Mouse (Mus musculus) lung, adult 2 months (tissue): Measurements from ENCODE around the gene Slc2a12. TPM values are rescaled to one million over a fixed set of nuclear protein-coding genes. Genes with fewer than 3 reads are reported as not detected.

ENCODE experiments used
- DNase-seq: peaks from one replicate; pipeline ENCODE4 v3.0.0; 2022
- H3K4me1 ChIP-seq: fragments of 200-500 bp; 2 replicates; pipeline ENCODE4 v1.6.1; 2011; ENCODE audit warnings: low read length; ENCODE audit not compliant: control insufficient read depth, insufficient read depth
- H3K4me3 ChIP-seq: fragments of 200-500 bp; replicated peaks from 2 replicates; pipeline ENCODE3; 2011; ENCODE audit warnings: low read depth, mild to moderate bottlenecking, control low read depth, low read length; ENCODE audit errors: extremely low read depth
- CTCF ChIP-seq: fragments of 200-500 bp; IDR thresholded peaks from 2 replicates; pipeline ENCODE4 v1.5.1; 2011; ENCODE audit warnings: mild to moderate bottlenecking, low read length, control low read depth; ENCODE audit not compliant: insufficient read depth
- POLR2A ChIP-seq: fragments of 200-500 bp; IDR thresholded peaks from 2 replicates; pipeline ENCODE4 v1.6.1; 2011; ENCODE audit warnings: low read depth, mild to moderate bottlenecking, control low read depth, low read length, borderline replicate concordance; ENCODE audit errors: extremely low read depth
- WGBS: fragments of 180-500 bp; shearing (Covaris S2); methylation state at CpG from one replicate; pipeline ENCODE4 v1.1.7; 2018; 5-methylcytosine and 5-hydroxymethylcytosine counted together
- polyA plus RNA-seq: library from polyadenylated mRNA; depleted of rRNA; stranded (reverse); fragments of >200 nt; gene quantifications from 2 replicates; pipeline ENCODE4 v1.2.3, GENCODE M21; 2012; rRNA removed

The Slc2a12 gene
- polyA plus RNA-seq: 3.5 and 5.5 TPM in 2 replicates

- TF ChIP-seq POLR2A: 0 out of 2 replicates have a peak, but pooled peaks have one; percentile 20
- no peak for TF ChIP-seq CTCF
- peak; percentile 70 for DNase-seq
- 3% methylated on average over 40 of the region's 40 CpGs for WGBS
- Histone ChIP-seq H3K4me1 (peaks cover 7% of the 10 kb centered on the region), H3K4me3 (peak within 1 kb of the TSS; percentile 99)
These were observed at the start of gene Slc2a12 for GRCm38 (mm10) chr10:22644853-22645491. Gene Slc2a12, plus strand, starts transcription at chr10:22645011.

GRCm38 (mm10) chr10:22598908-22599480 lies 45.8 kb upstream of the Slc2a12 start:
- Histone ChIP-seq H3K4me1 (no peaks in the 10 kb centered on the region), H3K4me3 (no peak overlapping the region)
- 79% methylated on average over 8 of the region's 8 CpGs for WGBS
- TF ChIP-seq POLR2A: no peak
- TF ChIP-seq CTCF: no peak
- DNase-seq: no peak

- TF ChIP-seq CTCF (no peak), POLR2A (no peak)
- Histone ChIP-seq H3K4me3 (no peak overlapping the region), H3K4me1 (no peaks in the 10 kb centered on the region)
- WGBS: 86% methylated on average over 6 of the region's 6 CpGs
- no peak for DNase-seq
These were observed 43.8 kb upstream of the Slc2a12 start for GRCm38 (mm10) chr10:22601046-22601445.

- no peaks in the 10 kb centered on the region for H3K4me1 ChIP-seq
- WGBS: 69% methylated on average over 2 of the region's 2 CpGs
- no peak for DNase-seq
- H3K4me3 ChIP-seq: no peak overlapping the region
- TF ChIP-seq POLR2A: no peak
- TF ChIP-seq CTCF: no peak
These were observed 40.0 kb upstream of the Slc2a12 start for GRCm38 (mm10) chr10:22604801-22605200.

GRCm38 (mm10) chr10:22608273-22608672 lies 36.5 kb upstream of the Slc2a12 start:
- TF ChIP-seq POLR2A: no peak
- no peak for TF ChIP-seq CTCF
- DNase-seq: no peak
- no peak overlapping the region for H3K4me3 ChIP-seq
- H3K4me1 ChIP-seq: no peaks in the 10 kb centered on the region
- 83% methylated on average over 5 of the region's 5 CpGs for WGBS

GRCm38 (mm10) chr10:22608799-22609357 lies 35.9 kb upstream of the Slc2a12 start:
- no peak overlapping the region for H3K4me3 ChIP-seq
- WGBS: 10% methylated on average over 11 of the region's 11 CpGs
- no peaks in the 10 kb centered on the region for H3K4me1 ChIP-seq
- no peak for DNase-seq
- no peak for TF ChIP-seq CTCF
- no peak for TF ChIP-seq POLR2A

GRCm38 (mm10) chr10:22613301-22613700 lies 31.5 kb upstream of the Slc2a12 start:
- no peak for DNase-seq
- TF ChIP-seq POLR2A (no peak), CTCF (no peak)
- Histone ChIP-seq H3K4me3 (no peak overlapping the region), H3K4me1 (no peaks in the 10 kb centered on the region)
- 80% methylated on average over 5 of the region's 5 CpGs for WGBS

- DNase-seq: no peak
- Histone ChIP-seq H3K4me1 (no peaks in the 10 kb centered on the region), H3K4me3 (no peak overlapping the region)
- TF ChIP-seq POLR2A (no peak), CTCF (no peak)
- 87% methylated on average over 8 of the region's 8 CpGs for WGBS
These were observed 30.3 kb upstream of the Slc2a12 start for GRCm38 (mm10) chr10:22614554-22614953.

- TF ChIP-seq POLR2A (no peak), CTCF (no peak)
- 48% methylated on average over 10 of the region's 10 CpGs for WGBS
These were observed 29.5 kb upstream of the Slc2a12 start for GRCm38 (mm10) chr10:22615309-22615708.

GRCm38 (mm10) chr10:22618842-22619241 lies 26.0 kb upstream of the Slc2a12 start:
- DNase-seq: no peak
- H3K4me1 ChIP-seq: no peaks in the 10 kb centered on the region
- 51% methylated on average over 2 of the region's 2 CpGs for WGBS
- H3K4me3 ChIP-seq: no peak overlapping the region
- TF ChIP-seq POLR2A: no peak
- peak; percentile 35 for TF ChIP-seq CTCF

More at GRCm38 (mm10) chr10:22615309-22615708, 29.5 kb upstream of the Slc2a12 start:
- DNase-seq: no peak
- Histone ChIP-seq H3K4me3 (no peak overlapping the region), H3K4me1 (no peaks in the 10 kb centered on the region)
